Comparison of ENCODE assay signal across 25 mouse cellular contexts in genomic region chr1:166297499-166298111, GRCm38 (mm10). TPM values are rescaled to one million over a fixed set of nuclear protein-coding genes. Genes with fewer than 3 reads are reported as not detected.
DNase-seq lines count a peak whose midpoint lies in the region; ATAC-seq and TF ChIP-seq lines count a peak whose summit lies in the region.
"Had no signal": no experiment of that assay in that cellular context is flagged by ENCODE, and none has a peak within 500 bp of the region (broad histone marks: within the 10 kb centered on the region; RNA-seq: fewer than 3 reads in every experiment).

No protein-coding gene starts in this region.

- no peak for DNase-seq in forebrain, postnatal 0 days
- no peak for DNase-seq in kidney, adult 11 months
- no peak for DNase-seq in lung, postnatal 0 days (ENCODE audit: low spot score)
- DNase-seq in lung, postnatal 36 days: no peak
- no peak for DNase-seq in adrenal gland, adult (ENCODE audit: inconsistent age in 2 of 2, low spot score in 1 of 2)
- DNase-seq: adrenal gland, postnatal 25 days; cerebellum, adult 11-12 months; cerebellum, postnatal 14 days; embryo, embryonic 11 days; gastrocnemius, postnatal 14 days; kidney, adult 18-20 months; kidney, postnatal 25 days; liver, embryonic 13.5 days; lung, postnatal 10 days; spleen, adult 18-20 months had no signal

- peak; percentile 34; the same call in 1 of the 2 replicates for ATAC-seq in forebrain, postnatal 0 days
- no peak for ATAC-seq in forebrain, embryonic 16.5 days
- ATAC-seq in kidney, embryonic 15.5 days (replicated peaks; ENCODE audit: low FRiP score): no peak; the same call in 1 of the 2 replicates
- no peak; the same call in 1 of the 2 replicates for ATAC-seq in lung, postnatal 0 days
- no peak for ATAC-seq in stomach, embryonic 14.5 days (ENCODE audit: insufficient number of reproducible peaks, insufficient read depth, low FRiP score, low read depth)
- ATAC-seq: midbrain, embryonic 16.5 days had no signal

- no peaks in the 10 kb centered on the region for H3K9me3 ChIP-seq in forebrain, postnatal 0 days (ENCODE audit: low read length)
- no peaks in the 10 kb centered on the region for H3K9me3 ChIP-seq in forebrain, embryonic 16.5 days (ENCODE audit: control insufficient read depth, low read length)
- H3K9me3 ChIP-seq in kidney, embryonic 15.5 days (replicated peaks): no peaks in the 10 kb centered on the region
- no peaks in the 10 kb centered on the region for H3K9me3 ChIP-seq in lung, postnatal 0 days (ENCODE audit: low read length)
- no peaks in the 10 kb centered on the region for H3K9me3 ChIP-seq in stomach, embryonic 14.5 days (ENCODE audit: control insufficient read depth, low read depth, low read length)
- H3K9me3 ChIP-seq: G1E; heart, embryonic 12.5 days; liver, embryonic 13.5 days; megakaryocyte, embryonic 14.5 days had no signal

- no peak overlapping the region for H3K4me2 ChIP-seq in forebrain, postnatal 0 days (ENCODE audit: low read depth)
- no peak overlapping the region for H3K4me2 ChIP-seq in forebrain, embryonic 16.5 days (ENCODE audit: low read length)
- 0 out of 2 replicates have a peak overlapping the region, but pooled peaks have one; percentile 16 for H3K4me2 ChIP-seq in kidney, embryonic 15.5 days
- 0 out of 2 replicates have a peak overlapping the region, but pooled peaks have one; percentile 5 for H3K4me2 ChIP-seq in lung, postnatal 0 days (replicated peaks; ENCODE audit: low read depth, low read length)
- H3K4me2 ChIP-seq in stomach, embryonic 14.5 days (replicated peaks; ENCODE audit: low read depth, low read length): peak overlapping the region; percentile 24
- H3K4me2 ChIP-seq: heart, embryonic 12.5 days; liver, embryonic 13.5 days had no signal

- no peak for TF ChIP-seq EP300 in lung, postnatal 0 days (IDR thresholded peaks at IDR 0.05)

- 70% methylated on average over 15 of the region's 15 CpGs for WGBS in forebrain, postnatal 0 days
- 80% methylated on average over 15 of the region's 15 CpGs for WGBS in forebrain, embryonic 16.5 days
- 45% methylated on average over 15 of the region's 15 CpGs for WGBS in kidney, embryonic 15.5 days
- WGBS in lung, postnatal 0 days: 45% methylated on average over 15 of the region's 15 CpGs
- 39% methylated on average over 15 of the region's 15 CpGs for WGBS in stomach, embryonic 14.5 days

- no peak overlapping the region for H3K4me3 ChIP-seq in forebrain, postnatal 0 days (ENCODE audit: low read depth, low read length)
- H3K4me3 ChIP-seq in forebrain, embryonic 16.5 days (replicated peaks; ENCODE audit: low read length): no peak overlapping the region
- no peak overlapping the region for H3K4me3 ChIP-seq in kidney, embryonic 15.5 days (replicated peaks)
- no peak overlapping the region for H3K4me3 ChIP-seq in lung, postnatal 0 days (ENCODE audit: low read depth, low read length)
- no peak overlapping the region for H3K4me3 ChIP-seq in stomach, embryonic 14.5 days (ENCODE audit: low read depth, low read length)
- H3K4me3 ChIP-seq: heart, embryonic 12.5 days; liver, embryonic 13.5 days; megakaryocyte, embryonic 14.5 days had no signal

- no peak overlapping the region for H3K27ac ChIP-seq in forebrain, postnatal 0 days (ENCODE audit: low read depth, low read length)
- no peak overlapping the region for H3K27ac ChIP-seq in forebrain, embryonic 16.5 days (ENCODE audit: low read length)
- no peak overlapping the region for H3K27ac ChIP-seq in kidney, embryonic 15.5 days
- H3K27ac ChIP-seq in lung, postnatal 0 days (ENCODE audit: low read length): no peak overlapping the region
- no peak overlapping the region for H3K27ac ChIP-seq in stomach, embryonic 14.5 days (ENCODE audit: low read length)
- H3K27ac ChIP-seq: liver, embryonic 13.5 days had no signal

- no peaks in the 10 kb centered on the region for H3K36me3 ChIP-seq in forebrain, postnatal 0 days (ENCODE audit: insufficient read depth)
- H3K36me3 ChIP-seq in forebrain, embryonic 16.5 days (ENCODE audit: control insufficient read depth, insufficient read depth): no peaks in the 10 kb centered on the region
- H3K36me3 ChIP-seq in kidney, embryonic 15.5 days: no peaks in the 10 kb centered on the region
- H3K36me3 ChIP-seq in lung, postnatal 0 days (ENCODE audit: insufficient read depth, low read length): no peaks in the 10 kb centered on the region
- no peaks in the 10 kb centered on the region for H3K36me3 ChIP-seq in stomach, embryonic 14.5 days (ENCODE audit: control insufficient read depth, insufficient read depth, low read length)
- H3K36me3 ChIP-seq: G1E; heart, embryonic 12.5 days; liver, embryonic 13.5 days had no signal

- no peaks in the 10 kb centered on the region for H3K27me3 ChIP-seq in forebrain, postnatal 0 days (ENCODE audit: insufficient read depth, low read length)
- H3K27me3 ChIP-seq in forebrain, embryonic 16.5 days (replicated peaks; ENCODE audit: control insufficient read depth, insufficient read depth, low read length): no peaks in the 10 kb centered on the region
- H3K27me3 ChIP-seq in kidney, embryonic 15.5 days: peaks cover 29% of the 10 kb centered on the region
- no peaks in the 10 kb centered on the region for H3K27me3 ChIP-seq in lung, postnatal 0 days (replicated peaks; ENCODE audit: insufficient read depth, low read length)
- H3K27me3 ChIP-seq in stomach, embryonic 14.5 days (ENCODE audit: control insufficient read depth, insufficient read depth, low read length): no peaks in the 10 kb centered on the region

- H3K4me1 ChIP-seq in forebrain, postnatal 0 days (ENCODE audit: insufficient read depth): peaks cover 5% of the 10 kb centered on the region
- H3K4me1 ChIP-seq in forebrain, embryonic 16.5 days (replicated peaks; ENCODE audit: control insufficient read depth, insufficient read depth, low read length): no peaks in the 10 kb centered on the region
- peaks cover 8% of the 10 kb centered on the region; the same call in 1 of the 2 replicates for H3K4me1 ChIP-seq in kidney, embryonic 15.5 days
- no peaks in the 10 kb centered on the region for H3K4me1 ChIP-seq in lung, postnatal 0 days (ENCODE audit: insufficient read depth, low read depth, low read length)
- H3K4me1 ChIP-seq in stomach, embryonic 14.5 days (ENCODE audit: control insufficient read depth, insufficient read depth, low read length): peaks cover 9% of the 10 kb centered on the region; the same call in 1 of the 2 replicates
- H3K4me1 ChIP-seq: heart, embryonic 12.5 days; liver, embryonic 13.5 days; megakaryocyte, embryonic 14.5 days had no signal

- no peak for TF ChIP-seq CTCF in forebrain, postnatal 0 days (IDR thresholded peaks at IDR 0.05; ENCODE audit: low read depth)
- no peak for TF ChIP-seq CTCF in lung, postnatal 0 days (IDR thresholded peaks at IDR 0.05)

- no peak overlapping the region for H3K9ac ChIP-seq in forebrain, postnatal 0 days
- no peak overlapping the region for H3K9ac ChIP-seq in forebrain, embryonic 16.5 days (replicated peaks; ENCODE audit: low read depth, low read length)
- no peak overlapping the region for H3K9ac ChIP-seq in kidney, embryonic 15.5 days
- H3K9ac ChIP-seq in lung, postnatal 0 days (replicated peaks; ENCODE audit: low read depth): no peak overlapping the region
- no peak overlapping the region for H3K9ac ChIP-seq in stomach, embryonic 14.5 days (replicated peaks; ENCODE audit: low read depth, low read length)
- H3K9ac ChIP-seq: heart, embryonic 12.5 days; liver, embryonic 13.5 days had no signal

RNA-seq across cellular contexts. Expression of gene Ildr2, which starts 43.7 kb away (rescaled TPM):
- total RNA-seq in forebrain, postnatal 0 days (2014; rRNA removed): 24.4 and 38.1 TPM in 2 replicates
- polyA plus RNA-seq in forebrain, postnatal 0 days (2015; fragmentation: Nextera tagmentation; extraction: Ambion mirVana): 3.2 and 6.4 TPM in 2 replicates
- polyA plus RNA-seq in forebrain, embryonic 16.5 days (2015; fragmentation: Nextera tagmentation; extraction: Ambion mirVana): 2.9 and 3.2 TPM in 2 replicates
- polyA plus RNA-seq in kidney, embryonic 15.5 days (2015; fragmentation: Nextera tagmentation; extraction: Ambion mirVana): 1.6 and 1.7 TPM in 2 replicates
- 0.79 and 1.1 TPM in 2 replicates for polyA plus RNA-seq in lung, postnatal 0 days (2015; fragmentation: Nextera tagmentation; extraction: Ambion mirVana)
- polyA plus RNA-seq in stomach, embryonic 14.5 days (2014; fragmentation: Nextera tagmentation; extraction: Ambion mirVana): 1.1 TPM in 2 replicates
- total RNA-seq: hematopoietic stem cell, adult 5-6 weeks had no signal
- polyA plus RNA-seq: G1E had no signal

RNA-seq across cellular contexts. Expression of gene Mael, which starts 59.1 kb away (rescaled TPM):
- total RNA-seq in forebrain, postnatal 0 days (2014; rRNA removed): 0.10 TPM in 1 of 2 replicates, not detected in the other
- not detected in 2 replicates for polyA plus RNA-seq in forebrain, postnatal 0 days (2015; fragmentation: Nextera tagmentation; extraction: Ambion mirVana)
- not detected in 2 replicates for polyA plus RNA-seq in forebrain, embryonic 16.5 days (2015; fragmentation: Nextera tagmentation; extraction: Ambion mirVana)
- polyA plus RNA-seq in kidney, embryonic 15.5 days (2015; fragmentation: Nextera tagmentation; extraction: Ambion mirVana): 0.19 TPM in 1 of 2 replicates, not detected in the other
- not detected in 2 replicates for polyA plus RNA-seq in lung, postnatal 0 days (2015; fragmentation: Nextera tagmentation; extraction: Ambion mirVana)
- 0.16 TPM in 1 of 2 replicates, not detected in the other for polyA plus RNA-seq in stomach, embryonic 14.5 days (2014; fragmentation: Nextera tagmentation; extraction: Ambion mirVana)
- total RNA-seq: adrenal gland, postnatal 25 days; gastrocnemius, postnatal 14 days; hematopoietic stem cell, adult 5-6 weeks; left cerebral cortex, adult 8-10 months had no signal
- polyA plus RNA-seq: G1E; heart, embryonic 12.5 days; limb, embryonic 11.5 days; liver, embryonic 13.5 days; midbrain, embryonic 16.5 days had no signal

Comparison
In these comparisons a context has a peak if more than half of its experiments do, and no peak if none do; other contexts are left out.
1. H3K4me2 ChIP-seq: peak in kidney, embryonic 15.5 days (single experiment), lung, postnatal 0 days (single experiment) and stomach, embryonic 14.5 days (single experiment); none in forebrain, postnatal 0 days (single experiment) and forebrain, embryonic 16.5 days (single experiment).